Mouse (Mus musculus) lung, postnatal 14 days (tissue): ENCODE measurements at regions not wholly inside any gene's neighbourhood (a gene's known extent, or its start where the extent isn't known, plus 50 kb on each side); places are given as distances from the start of the nearest gene placed in this dataset.

Experiments
- DNase-seq: peaks from one replicate; pipeline ENCODE4 v3.0.0; 2021

- DNase-seq = no peak
Measured at GRCm38 (mm10) chr7:117859419-117859818, 256.6 kb downstream of the Rps15a start.

DNA sequence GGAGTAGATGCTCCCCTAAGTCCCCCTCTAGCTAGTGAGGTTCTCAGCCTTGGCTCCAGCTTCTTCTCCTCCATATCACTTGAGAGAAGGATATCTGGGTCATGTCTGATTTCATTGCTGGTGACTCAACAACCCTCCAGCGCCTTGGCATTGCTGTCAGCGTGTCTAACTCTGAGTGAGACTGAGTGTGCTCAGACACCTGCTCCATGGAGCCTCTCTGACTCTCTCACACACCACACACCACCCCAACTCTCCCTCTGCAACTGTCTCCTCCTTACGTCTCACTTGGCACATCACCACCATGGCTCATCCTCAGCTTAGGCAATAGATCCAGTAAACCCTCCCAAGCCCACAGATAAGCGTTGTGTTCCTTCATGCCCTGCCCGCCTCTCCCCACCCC lies 260.0 kb downstream of the Rps15a start:
- DNase-seq = no peak

DNA sequence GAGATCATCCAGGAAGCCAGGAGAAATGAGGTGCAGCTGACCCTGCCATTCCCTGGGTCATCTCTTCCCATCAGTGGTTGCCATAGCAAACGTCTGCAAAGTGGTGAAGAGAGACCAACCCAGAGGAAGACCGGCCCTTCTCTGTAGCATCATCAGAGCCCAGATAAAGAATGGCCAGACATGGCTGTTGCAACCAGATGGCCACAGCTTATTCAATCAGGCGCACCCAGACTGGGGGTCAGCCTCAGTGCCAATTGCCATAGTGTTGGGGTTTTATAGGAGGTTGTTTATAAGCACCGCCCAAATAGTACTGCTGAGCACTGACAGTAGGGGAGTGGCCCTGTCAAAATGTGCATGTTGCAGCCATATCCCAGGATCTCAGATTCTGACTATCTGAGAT lies 262.3 kb downstream of the Rps15a start:
- DNase-seq = no peak

- DNase-seq = no peak
Measured at GRCm38 (mm10) chr7:117852866-117853265, 263.1 kb downstream of the Rps15a start.

DNA sequence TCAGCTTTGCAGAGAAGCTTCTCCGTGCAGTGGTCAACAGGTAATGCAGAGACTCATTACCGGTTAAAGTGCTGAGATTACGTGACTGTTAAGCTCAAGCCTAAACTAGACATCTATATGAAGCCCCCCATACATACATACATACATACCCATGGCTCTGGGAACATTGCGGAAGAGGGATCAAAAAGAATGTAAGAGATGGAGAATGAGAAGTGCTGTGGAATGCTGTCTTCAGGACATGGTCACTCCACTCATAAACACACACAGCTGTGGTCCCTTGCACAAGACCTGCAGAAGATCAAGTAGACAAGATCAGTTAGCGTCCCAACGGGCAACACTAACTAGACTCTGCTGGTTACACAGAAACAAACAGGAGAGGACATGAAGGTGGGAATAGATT lies 265.2 kb downstream of the Rps15a start:
- no peak for DNase-seq

DNA sequence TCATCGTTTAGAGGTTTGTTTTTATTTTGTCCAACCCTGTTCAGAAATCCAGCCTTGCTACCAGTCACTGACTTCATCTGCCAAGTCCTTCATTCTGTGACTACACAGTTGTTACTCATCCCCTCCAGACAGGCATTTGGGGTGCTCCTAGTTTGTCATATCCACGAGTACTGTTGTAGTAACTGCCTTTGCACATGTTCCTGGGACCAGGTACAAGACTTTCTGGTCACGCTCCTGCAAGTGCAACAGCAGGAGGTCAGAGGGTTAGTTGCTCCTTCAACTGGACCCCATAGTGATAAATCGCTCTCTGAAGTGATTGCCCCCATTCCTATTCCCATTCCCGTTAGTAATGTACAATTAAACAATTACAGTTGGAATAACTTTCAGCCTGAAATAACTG lies 269.9 kb downstream of the Rps15a start:
- no peak for DNase-seq

GRCm38 (mm10) chr7:117842780-117843179 lies 273.2 kb downstream of the Rps15a start:
- no peak for DNase-seq

GRCm38 (mm10) chr7:117795035-117795434 lies 321.0 kb downstream of the Rps15a start:
- DNase-seq = no peak

GRCm38 (mm10) chr7:117793991-117794390 lies 322.0 kb downstream of the Rps15a start:
- DNase-seq = no peak

- DNase-seq = no peak
Measured at GRCm38 (mm10) chr7:117792456-117792855, 323.5 kb downstream of the Rps15a start.

DNA sequence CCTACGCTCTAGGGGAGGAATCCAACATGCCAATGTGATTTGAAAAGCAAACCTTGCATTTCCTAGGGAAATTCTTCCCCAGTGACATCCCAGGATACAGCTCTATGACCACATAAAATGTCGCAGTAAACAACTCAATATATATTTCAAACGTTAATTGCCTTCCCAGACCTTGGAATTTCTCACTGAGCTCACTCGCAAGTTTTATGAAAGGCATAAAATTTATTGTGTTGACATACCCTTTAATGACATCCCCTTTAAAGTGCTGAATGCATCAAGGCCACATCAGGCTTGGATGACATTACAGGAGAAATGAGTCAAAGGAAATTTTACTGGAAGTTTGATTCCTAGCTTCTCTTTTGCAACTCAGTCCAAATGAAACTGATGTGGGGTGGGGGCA lies 337.0 kb downstream of the Rps15a start:
- no peak for DNase-seq

DNA sequence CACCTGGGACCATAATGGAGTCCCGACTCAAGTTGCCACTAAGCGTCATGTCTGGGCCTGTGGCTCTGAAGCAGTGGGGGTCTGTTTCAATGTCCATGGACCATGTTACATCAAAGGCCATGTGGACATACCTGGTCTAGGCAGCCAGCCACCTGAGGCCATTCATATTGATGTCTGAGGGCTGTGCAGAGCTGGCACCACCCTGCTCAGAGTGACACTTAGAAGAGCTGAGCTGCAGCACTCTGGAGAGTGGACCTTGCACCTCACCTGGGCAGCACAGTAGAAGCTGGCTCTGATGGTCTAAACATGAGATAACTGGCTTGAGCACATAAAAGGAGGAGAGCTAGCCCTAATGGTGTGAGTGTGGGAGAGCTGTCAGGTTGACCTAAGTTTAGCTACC lies 338.1 kb downstream of the Rps15a start:
- no peak for DNase-seq

GRCm38 (mm10) chr7:117771836-117772235 lies 344.2 kb downstream of the Rps15a start:
- no peak for DNase-seq

DNA sequence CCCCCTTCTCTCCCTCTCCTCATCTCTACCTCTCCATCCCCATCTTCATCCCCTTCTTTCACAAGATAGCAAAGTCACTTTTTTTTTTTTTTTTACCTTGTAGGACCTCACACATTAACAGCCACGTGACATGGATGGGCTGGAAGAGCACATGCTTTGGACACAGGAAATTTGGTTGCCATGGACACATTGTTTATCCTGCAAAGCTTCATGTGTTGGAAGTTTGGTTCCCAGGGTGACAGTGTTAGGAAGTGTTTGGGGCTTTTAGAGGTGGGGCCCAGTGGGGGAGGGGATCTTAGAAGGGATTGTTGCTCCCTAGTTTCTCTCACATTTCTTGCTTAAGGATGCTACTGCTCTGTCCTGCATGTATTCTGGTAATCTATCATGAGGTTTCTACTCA lies 356.5 kb downstream of the Rps15a start:
- DNase-seq = no peak

GRCm38 (mm10) chr7:117757033-117757432 lies 359.0 kb downstream of the Rps15a start:
- no peak for DNase-seq

DNA sequence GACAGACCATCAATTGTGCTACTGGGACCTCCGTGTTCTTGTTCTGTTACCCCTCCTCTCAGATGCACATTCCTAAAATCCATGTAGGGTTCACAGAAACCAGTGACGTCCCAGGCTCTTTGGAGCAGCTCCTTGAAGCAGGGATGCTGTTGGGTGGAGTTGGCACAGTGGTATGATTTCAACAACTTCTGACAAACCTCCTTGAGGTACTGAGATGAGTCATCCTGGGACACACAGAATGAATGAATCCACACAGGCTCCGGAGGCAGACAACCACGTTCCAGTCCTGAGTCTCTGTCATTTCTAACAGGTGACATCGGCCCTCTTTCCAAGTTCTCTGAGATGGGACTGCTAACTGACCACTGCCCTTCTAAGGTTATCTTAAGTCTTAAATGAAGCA lies 360.2 kb downstream of the Rps15a start:
- no peak for DNase-seq

DNA sequence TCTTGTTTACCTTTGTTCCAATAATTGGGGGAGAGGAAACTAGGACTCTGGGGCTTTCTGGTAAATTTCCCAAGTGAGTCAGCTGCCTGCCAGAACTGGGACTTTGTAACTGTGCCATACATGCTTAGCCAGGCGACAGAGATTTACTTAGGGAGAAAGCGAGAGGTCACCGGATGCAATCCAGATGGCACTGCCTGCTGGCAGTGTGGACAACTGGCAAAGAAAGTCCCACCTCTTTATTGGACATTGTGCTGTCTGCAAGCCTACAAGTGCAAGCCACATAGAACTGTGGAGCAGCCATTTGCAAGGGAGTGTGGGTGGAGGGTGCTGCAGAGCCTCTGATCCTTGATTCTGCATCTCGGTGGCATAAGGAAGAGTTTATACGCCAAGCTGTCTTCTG lies 362.7 kb downstream of the Rps15a start:
- DNase-seq = peak; percentile 4

- no peak for DNase-seq
Measured at GRCm38 (mm10) chr7:117752302-117753185, 363.4 kb downstream of the Rps15a start.

- no peak for DNase-seq
Measured at GRCm38 (mm10) chr7:117747991-117748390, 367.2 kb downstream of the Xylt1 start.

DNA sequence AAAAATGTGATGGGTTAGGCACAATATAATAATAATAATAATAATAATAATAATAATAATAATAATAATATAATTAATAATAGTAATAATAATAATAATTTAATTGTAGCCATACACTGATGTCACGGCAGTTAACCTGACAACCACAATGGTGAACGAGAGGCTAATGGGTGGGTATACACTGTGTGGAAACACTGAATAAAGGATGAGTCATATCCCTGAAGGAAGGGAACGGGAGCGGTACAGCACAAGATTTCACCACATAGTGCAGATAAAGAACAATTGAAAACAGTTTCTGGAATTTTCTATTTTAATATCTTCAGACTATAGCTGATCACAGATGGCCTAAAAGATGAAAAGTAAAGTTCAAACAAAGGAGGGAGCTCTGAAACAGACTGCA lies 365.6 kb downstream of the Xylt1 start:
- no peak for DNase-seq

DNA sequence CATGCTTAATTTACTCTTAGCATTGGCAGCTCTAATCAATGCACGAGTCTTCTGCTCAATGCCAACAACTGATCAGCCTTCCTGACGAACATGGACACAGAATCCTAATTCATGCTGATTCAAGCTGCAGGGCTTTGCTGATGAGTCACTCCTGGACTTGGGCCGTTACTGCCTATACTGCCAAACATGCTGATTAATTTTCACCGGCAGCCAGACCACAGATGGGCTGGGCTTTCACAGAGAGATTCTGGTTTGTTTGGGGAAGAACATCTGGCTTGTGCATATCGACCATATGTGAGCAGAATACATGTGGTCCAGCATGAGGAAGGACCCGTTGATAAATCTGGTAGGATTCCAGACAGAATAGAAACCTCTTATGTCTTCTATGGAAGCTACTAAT lies 358.9 kb downstream of the Xylt1 start:
- no peak for DNase-seq

GRCm38 (mm10) chr7:117735699-117736020 lies 354.9 kb downstream of the Xylt1 start:
- DNase-seq = no peak

DNA sequence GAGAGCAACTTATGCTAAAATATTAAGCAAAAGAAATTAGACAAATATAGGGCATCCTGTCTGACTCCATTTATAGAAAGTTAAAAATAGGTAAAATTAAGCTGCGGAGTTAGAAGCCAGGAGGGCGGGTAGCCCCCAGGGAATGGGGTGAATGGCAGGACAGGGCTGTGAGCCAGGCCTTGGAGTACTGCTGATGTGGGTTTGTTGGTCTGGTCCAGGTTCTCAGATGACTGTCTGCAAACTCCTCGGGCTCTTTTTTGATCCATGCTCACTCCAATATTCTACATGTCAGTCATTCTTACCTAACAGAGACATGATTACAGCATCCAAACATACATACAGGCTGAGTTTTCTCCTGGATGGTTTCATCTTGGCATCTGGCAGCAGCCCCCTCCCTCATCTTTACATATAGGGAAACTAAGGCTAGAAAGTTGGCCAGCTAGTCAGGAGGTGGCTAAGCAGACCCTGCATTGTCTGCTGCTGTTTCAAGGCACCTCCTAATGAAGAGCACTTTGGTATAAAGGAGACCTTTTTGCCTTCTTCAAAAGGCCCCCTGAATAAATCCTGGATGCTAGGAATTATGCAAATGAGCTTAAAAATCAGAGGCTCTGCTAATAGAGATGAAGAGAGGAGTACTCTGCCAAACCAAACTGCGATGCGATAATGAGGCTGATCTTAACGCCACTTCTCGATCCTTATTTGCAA lies 354.4 kb downstream of the Xylt1 start:
- DNase-seq = no peak

DNA sequence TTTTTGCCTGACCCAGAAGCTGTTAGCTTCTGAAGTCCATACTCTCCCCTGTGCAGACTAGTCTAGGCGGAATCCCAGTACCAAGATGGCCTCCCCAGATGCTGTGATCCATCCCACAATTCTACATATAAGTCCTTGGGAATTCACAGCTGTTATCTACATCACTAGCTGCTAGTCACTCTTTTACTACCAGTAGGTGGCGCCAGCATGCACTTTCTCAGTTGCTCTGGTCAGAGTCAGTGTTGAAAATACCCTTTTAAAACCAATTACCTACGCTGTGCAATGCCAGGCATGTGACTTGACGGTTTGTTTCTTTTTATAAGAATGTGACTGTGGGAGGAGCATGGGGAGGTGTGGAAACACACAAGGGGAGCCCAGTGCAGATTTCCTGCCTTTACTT lies 348.3 kb downstream of the Xylt1 start:
- DNase-seq = no peak
